Mouse (Mus musculus): Measurements from ENCODE around the gene Ubap1l.

Ubap1l gene

GRCm38 (mm10) chr9:65382031-65382750, 21.4 kb downstream of the Ubap1l start:
- H3K9me3 ChIP-seq (ENCODE audit: low read length), result no peaks in the 10 kb centered on the region
- peaks cover 30% of the 10 kb centered on the region for H3K27me3 ChIP-seq (ENCODE audit: insufficient read depth, low read length)
- H3K36me3 ChIP-seq (ENCODE audit: insufficient read depth, low read length), result peaks cover 7% of the 10 kb centered on the region
- no peaks in the 10 kb centered on the region for H3K4me1 ChIP-seq (replicated peaks; ENCODE audit: low read depth, low read length)
- TF ChIP-seq POU5F1 (IDR thresholded peaks at IDR 0.05; ENCODE audit: borderline replicate concordance, low read length) (no peak), CTCF (conservative IDR thresholded peaks at IDR 0.05; ENCODE audit: low read length) (no peak), NANOG (IDR thresholded peaks at IDR 0.05; ENCODE audit: borderline replicate concordance, low read length) (no peak)
- H3K4me3 ChIP-seq (replicated peaks; ENCODE audit: low read length), result no peak overlapping the region

- H3K9me3 ChIP-seq (ENCODE audit: low read length), result no peaks in the 10 kb centered on the region
- peaks cover 26% of the 10 kb centered on the region for H3K27me3 ChIP-seq (ENCODE audit: insufficient read depth, low read length)
- no peak for TF ChIP-seq CTCF (conservative IDR thresholded peaks at IDR 0.05; ENCODE audit: low read length)
- no peak for TF ChIP-seq POU5F1 (IDR thresholded peaks at IDR 0.05; ENCODE audit: borderline replicate concordance, low read length)
- TF ChIP-seq NANOG (IDR thresholded peaks at IDR 0.05; ENCODE audit: borderline replicate concordance, low read length), result no peak
Measured at GRCm38 (mm10) chr9:65382751-65383097, 21.9 kb downstream of the Ubap1l start.

GRCm38 (mm10) chr9:65384276-65384675, 23.4 kb downstream of the Ubap1l start:
- no peaks in the 10 kb centered on the region for H3K9me3 ChIP-seq (ENCODE audit: low read length)
- no peaks in the 10 kb centered on the region for H3K36me3 ChIP-seq (ENCODE audit: insufficient read depth, low read length)
- no peaks in the 10 kb centered on the region for H3K4me1 ChIP-seq (replicated peaks; ENCODE audit: low read depth, low read length)
- no peak overlapping the region for H3K4me3 ChIP-seq (replicated peaks; ENCODE audit: low read length)
- peaks cover 39% of the 10 kb centered on the region for H3K27me3 ChIP-seq (ENCODE audit: insufficient read depth, low read length)
- TF ChIP-seq NANOG (IDR thresholded peaks at IDR 0.05; ENCODE audit: borderline replicate concordance, low read length), result no peak
- TF ChIP-seq POU5F1 (IDR thresholded peaks at IDR 0.05; ENCODE audit: borderline replicate concordance, low read length), result no peak
- TF ChIP-seq CTCF (conservative IDR thresholded peaks at IDR 0.05; ENCODE audit: low read length), result no peak

More at GRCm38 (mm10) chr9:65382751-65383097, 21.9 kb downstream of the Ubap1l start:
- Histone ChIP-seq H3K4me1 (replicated peaks; ENCODE audit: low read depth, low read length) (no peaks in the 10 kb centered on the region), H3K4me3 (replicated peaks; ENCODE audit: low read length) (no peak overlapping the region), H3K36me3 (ENCODE audit: insufficient read depth, low read length) (peaks cover 1% of the 10 kb centered on the region; the same call in 1 of the 2 replicates)

- H3K36me3 ChIP-seq (ENCODE audit: insufficient read depth, low read length), result no peaks in the 10 kb centered on the region
- no peak overlapping the region for H3K4me3 ChIP-seq (replicated peaks; ENCODE audit: low read length)
- TF ChIP-seq POU5F1 (IDR thresholded peaks at IDR 0.05; ENCODE audit: borderline replicate concordance, low read length) (no peak), CTCF (conservative IDR thresholded peaks at IDR 0.05; ENCODE audit: low read length) (peak; percentile 5; the same call in 1 of the 2 replicates), NANOG (IDR thresholded peaks at IDR 0.05; ENCODE audit: borderline replicate concordance, low read length) (no peak)
- H3K9me3 ChIP-seq (ENCODE audit: low read length), result no peaks in the 10 kb centered on the region
- H3K27me3 ChIP-seq (ENCODE audit: insufficient read depth, low read length), result peaks cover 60% of the 10 kb centered on the region
- peaks cover 13% of the 10 kb centered on the region for H3K4me1 ChIP-seq (replicated peaks; ENCODE audit: low read depth, low read length)
Measured at GRCm38 (mm10) chr9:65386373-65387140, 25.7 kb downstream of the Ubap1l start.

GRCm38 (mm10) chr9:65390752-65391612, 30.1 kb downstream of the Ubap1l start:
- H3K36me3 ChIP-seq (ENCODE audit: insufficient read depth, low read length), result no peaks in the 10 kb centered on the region
- TF ChIP-seq NANOG (IDR thresholded peaks at IDR 0.05; ENCODE audit: borderline replicate concordance, low read length) (no peak), POU5F1 (IDR thresholded peaks at IDR 0.05; ENCODE audit: borderline replicate concordance, low read length) (no peak), CTCF (conservative IDR thresholded peaks at IDR 0.05; ENCODE audit: low read length) (no peak)
- H3K9me3 ChIP-seq (ENCODE audit: low read length), result no peaks in the 10 kb centered on the region

GRCm38 (mm10) chr9:65391613-65391964, 30.7 kb downstream of the Ubap1l start, which contains the start of gene Kbtbd13:
Gene Kbtbd13, minus strand, starts transcription at chr9:65391652.
- TF ChIP-seq CTCF (conservative IDR thresholded peaks at IDR 0.05; ENCODE audit: low read length), result no peak
- TF ChIP-seq POU5F1 (IDR thresholded peaks at IDR 0.05; ENCODE audit: borderline replicate concordance, low read length), result no peak
- no peak for TF ChIP-seq NANOG (IDR thresholded peaks at IDR 0.05; ENCODE audit: borderline replicate concordance, low read length)
- H3K9me3 ChIP-seq (ENCODE audit: low read length), result no peaks in the 10 kb centered on the region

More at GRCm38 (mm10) chr9:65390752-65391612, 30.1 kb downstream of the Ubap1l start:
- peaks cover 75% of the 10 kb centered on the region for H3K27me3 ChIP-seq (ENCODE audit: insufficient read depth, low read length)
- peaks cover 15% of the 10 kb centered on the region for H3K4me1 ChIP-seq (replicated peaks; ENCODE audit: low read depth, low read length)
- H3K4me3 ChIP-seq (replicated peaks; ENCODE audit: low read length), result peak overlapping the region; percentile 76

GRCm38 (mm10) chr9:65392638-65393364, 32.0 kb downstream of the Ubap1l start:
- Histone ChIP-seq H3K9me3 (ENCODE audit: low read length) (no peaks in the 10 kb centered on the region), H3K36me3 (ENCODE audit: insufficient read depth, low read length) (no peaks in the 10 kb centered on the region), H3K4me1 (replicated peaks; ENCODE audit: low read depth, low read length) (peaks cover 15% of the 10 kb centered on the region), H3K27me3 (ENCODE audit: insufficient read depth, low read length) (peaks cover 85% of the 10 kb centered on the region), H3K4me3 (replicated peaks; ENCODE audit: low read length) (no peak overlapping the region)
- no peak for TF ChIP-seq POU5F1 (IDR thresholded peaks at IDR 0.05; ENCODE audit: borderline replicate concordance, low read length)
- TF ChIP-seq CTCF (conservative IDR thresholded peaks at IDR 0.05; ENCODE audit: low read length), result peak; percentile 82
- no peak for TF ChIP-seq NANOG (IDR thresholded peaks at IDR 0.05; ENCODE audit: borderline replicate concordance, low read length)

More at GRCm38 (mm10) chr9:65391613-65391964, 30.7 kb downstream of the Ubap1l start, which contains the start of gene Kbtbd13:
- Histone ChIP-seq H3K36me3 (ENCODE audit: insufficient read depth, low read length) (no peaks in the 10 kb centered on the region), H3K4me1 (replicated peaks; ENCODE audit: low read depth, low read length) (peaks cover 15% of the 10 kb centered on the region), H3K4me3 (replicated peaks; ENCODE audit: low read length) (peak within 1 kb of the TSS; percentile 76), H3K27me3 (ENCODE audit: insufficient read depth, low read length) (peaks cover 77% of the 10 kb centered on the region)

Data from E14TG2a.4 (cell line).